Mouse (Mus musculus): ENCODE results near the gene Tssc4. TPM values are rescaled to one million over a fixed set of nuclear protein-coding genes. Genes with fewer than 3 reads are reported as not detected.

Gene Tssc4
- polyA plus RNA-seq, 2 experiments: 26.9 to 38.5 TPM

DNA sequence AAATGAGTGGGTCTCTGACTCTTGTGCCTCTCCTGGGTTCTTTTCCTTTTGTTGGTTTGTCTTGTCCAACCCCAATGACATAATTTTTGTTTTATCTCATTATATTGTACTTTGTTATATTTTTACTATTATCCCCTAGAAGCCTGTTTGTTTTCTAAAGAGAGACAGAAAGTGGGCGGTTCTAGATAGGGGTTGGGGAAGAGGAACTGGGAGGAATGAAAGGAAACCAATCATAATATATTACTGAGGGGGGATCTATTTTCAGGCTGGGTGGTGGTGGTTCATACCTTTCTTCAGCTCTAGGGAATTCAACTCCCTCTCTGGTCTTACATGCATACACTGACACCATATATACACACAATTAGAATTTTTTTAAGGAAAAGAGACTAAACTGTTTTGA lies 44.8 kb upstream of the Tssc4 start:
- no peak overlapping the region for H3K27ac ChIP-seq
- no peak for TF ChIP-seq CTCF (IDR thresholded peaks at IDR 0.05; ENCODE audit: low read depth)
- TF ChIP-seq EP300 (IDR thresholded peaks at IDR 0.05; ENCODE audit: low read depth): no peak
- H3K9me3 ChIP-seq (ENCODE audit: control insufficient read depth, low read length): no peaks in the 10 kb centered on the region
- 44% methylated on average over 1 of the region's 1 CpGs for WGBS (ENCODE audit: insufficient replicate concordance)
- H3K4me3 ChIP-seq (ENCODE audit: insufficient read depth in 1 of 2, low read depth in 2 of 2, low read length in 2 of 2): no peak overlapping the region
- no peak overlapping the region for H3K4me2 ChIP-seq (ENCODE audit: low read depth)
- DNase-seq (ENCODE audit: low read depth in 3 of 3, low spot score in 3 of 3) (no peak), ATAC-seq (ENCODE audit: insufficient read depth) (no peak)
- no peaks in the 10 kb centered on the region for H3K27me3 ChIP-seq (ENCODE audit: control insufficient read depth, insufficient read depth, low read length)
- no peak overlapping the region for H3K9ac ChIP-seq (replicated peaks)
- no peaks in the 10 kb centered on the region for H3K36me3 ChIP-seq (replicated peaks; ENCODE audit: control insufficient read depth, insufficient read depth, low read depth)
- H3K4me1 ChIP-seq (replicated peaks; ENCODE audit: control insufficient read depth in 2 of 2, insufficient read depth in 2 of 2, low read length in 1 of 2): no peaks in the 10 kb centered on the region; a peak in 1 of 4 replicates

DNA sequence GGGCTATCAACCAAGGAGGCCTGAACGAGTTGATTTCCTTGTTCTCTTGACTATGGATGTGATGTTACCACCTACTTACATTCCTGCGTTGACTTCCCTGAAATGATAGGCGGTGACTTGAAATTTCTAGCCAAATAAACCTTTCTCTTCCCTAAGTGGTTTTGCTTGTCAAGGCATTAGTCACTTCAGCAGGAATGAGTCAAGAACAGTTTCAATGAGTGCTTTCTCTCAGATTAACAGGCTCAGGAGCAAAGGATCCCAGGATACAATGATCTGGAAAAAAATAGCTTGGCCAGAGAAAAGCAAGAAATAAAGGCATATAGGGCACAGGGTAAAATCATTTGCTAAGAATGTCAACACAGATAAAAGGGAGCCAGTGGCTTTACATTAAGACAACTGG lies 43.6 kb upstream of the Tssc4 start:
- DNase-seq (ENCODE audit: low read depth in 3 of 3, low spot score in 3 of 3) (no peak), ATAC-seq (ENCODE audit: insufficient read depth) (no peak)
- no peaks in the 10 kb centered on the region for H3K36me3 ChIP-seq (replicated peaks; ENCODE audit: control insufficient read depth, insufficient read depth, low read depth)
- 66% methylated on average over 3 of the region's 3 CpGs for WGBS (ENCODE audit: insufficient replicate concordance)
- H3K27me3 ChIP-seq (ENCODE audit: control insufficient read depth, insufficient read depth, low read length): no peaks in the 10 kb centered on the region
- H3K9me3 ChIP-seq (ENCODE audit: control insufficient read depth, low read length): no peaks in the 10 kb centered on the region
- no peak overlapping the region for H3K9ac ChIP-seq (replicated peaks)
- no peak overlapping the region for H3K27ac ChIP-seq
- no peak for TF ChIP-seq EP300 (IDR thresholded peaks at IDR 0.05; ENCODE audit: low read depth)
- no peak for TF ChIP-seq CTCF (IDR thresholded peaks at IDR 0.05; ENCODE audit: low read depth)
- H3K4me3 ChIP-seq (ENCODE audit: insufficient read depth in 1 of 2, low read depth in 2 of 2, low read length in 2 of 2): no peak overlapping the region
- H3K4me1 ChIP-seq (replicated peaks; ENCODE audit: control insufficient read depth in 2 of 2, insufficient read depth in 2 of 2, low read length in 1 of 2): no peaks in the 10 kb centered on the region; a peak in 1 of 4 replicates
- H3K4me2 ChIP-seq (ENCODE audit: low read depth): no peak overlapping the region

DNA sequence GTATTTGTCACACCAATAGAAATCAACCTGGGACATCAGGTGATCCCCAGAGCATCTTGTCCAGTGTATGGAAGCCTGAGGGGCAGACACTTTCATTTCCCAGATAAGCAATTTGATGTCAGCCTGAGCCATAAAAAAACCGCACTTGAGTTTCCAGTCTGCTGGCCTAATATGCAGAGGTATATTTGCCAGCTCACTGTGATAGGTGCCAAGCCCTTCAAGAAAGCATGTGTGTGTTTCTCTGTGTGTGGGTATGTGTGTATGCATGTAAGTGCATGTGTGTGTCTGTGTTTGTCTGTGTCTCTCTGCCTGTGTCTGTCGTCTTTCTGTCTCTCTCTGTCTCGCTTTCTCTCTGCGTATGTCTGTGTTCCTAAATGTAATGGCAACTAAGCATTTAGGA lies 41.9 kb upstream of the Tssc4 start:
- H3K9ac ChIP-seq (replicated peaks): no peak overlapping the region
- H3K4me3 ChIP-seq (ENCODE audit: insufficient read depth in 1 of 2, low read depth in 2 of 2, low read length in 2 of 2): no peak overlapping the region
- H3K27ac ChIP-seq: no peak overlapping the region
- no peak overlapping the region for H3K4me2 ChIP-seq (ENCODE audit: low read depth)
- H3K4me1 ChIP-seq (replicated peaks; ENCODE audit: control insufficient read depth in 2 of 2, insufficient read depth in 2 of 2, low read length in 1 of 2): no peaks in the 10 kb centered on the region
- no peaks in the 10 kb centered on the region for H3K27me3 ChIP-seq (ENCODE audit: control insufficient read depth, insufficient read depth, low read length)
- H3K36me3 ChIP-seq (replicated peaks; ENCODE audit: control insufficient read depth, insufficient read depth, low read depth): no peaks in the 10 kb centered on the region
- no peak for DNase-seq (ENCODE audit: low read depth in 3 of 3, low spot score in 3 of 3)
- 87% methylated on average over 4 of the region's 4 CpGs for WGBS (ENCODE audit: insufficient replicate concordance)
- TF ChIP-seq CTCF (IDR thresholded peaks at IDR 0.05; ENCODE audit: low read depth) (no peak), EP300 (IDR thresholded peaks at IDR 0.05; ENCODE audit: low read depth) (no peak)
- no peaks in the 10 kb centered on the region for H3K9me3 ChIP-seq (ENCODE audit: control insufficient read depth, low read length)
- no peak for ATAC-seq (ENCODE audit: insufficient read depth)

DNA sequence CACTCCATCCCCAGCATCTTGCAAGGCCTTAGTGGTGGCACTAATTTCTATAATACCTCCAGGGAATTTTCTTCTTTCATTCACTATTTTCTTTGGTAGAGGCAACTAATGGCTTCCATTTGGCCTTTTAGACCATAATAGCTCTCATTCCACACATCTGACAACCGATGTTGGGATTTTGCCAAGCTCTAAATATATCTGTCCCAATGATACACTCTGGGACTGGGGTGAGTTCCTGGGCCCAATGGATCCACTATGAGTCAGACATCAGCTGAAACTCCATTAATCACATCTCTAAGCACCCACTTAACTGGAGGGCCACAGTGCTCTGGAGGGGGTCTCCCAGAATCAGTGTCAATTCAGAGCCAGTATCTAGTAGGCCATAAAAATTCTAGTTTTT lies 37.2 kb upstream of the Tssc4 start:
- Histone ChIP-seq H3K9me3 (ENCODE audit: control insufficient read depth, low read length) (no peaks in the 10 kb centered on the region), H3K4me2 (ENCODE audit: low read depth) (no peak overlapping the region), H3K27ac (no peak overlapping the region), H3K4me3 (ENCODE audit: insufficient read depth in 1 of 2, low read depth in 2 of 2, low read length in 2 of 2) (no peak overlapping the region), H3K36me3 (replicated peaks; ENCODE audit: control insufficient read depth, insufficient read depth, low read depth) (no peaks in the 10 kb centered on the region), H3K9ac (replicated peaks) (no peak overlapping the region), H3K4me1 (replicated peaks; ENCODE audit: control insufficient read depth in 2 of 2, insufficient read depth in 2 of 2, low read length in 1 of 2) (no peaks in the 10 kb centered on the region), H3K27me3 (ENCODE audit: control insufficient read depth, insufficient read depth, low read length) (no peaks in the 10 kb centered on the region)
- DNase-seq (ENCODE audit: low read depth in 3 of 3, low spot score in 3 of 3) (no peak), ATAC-seq (ENCODE audit: insufficient read depth) (no peak)
- WGBS (ENCODE audit: insufficient replicate concordance): 73% methylated on average over 1 of the region's 1 CpGs
- TF ChIP-seq EP300 (IDR thresholded peaks at IDR 0.05; ENCODE audit: low read depth): no peak

DNA sequence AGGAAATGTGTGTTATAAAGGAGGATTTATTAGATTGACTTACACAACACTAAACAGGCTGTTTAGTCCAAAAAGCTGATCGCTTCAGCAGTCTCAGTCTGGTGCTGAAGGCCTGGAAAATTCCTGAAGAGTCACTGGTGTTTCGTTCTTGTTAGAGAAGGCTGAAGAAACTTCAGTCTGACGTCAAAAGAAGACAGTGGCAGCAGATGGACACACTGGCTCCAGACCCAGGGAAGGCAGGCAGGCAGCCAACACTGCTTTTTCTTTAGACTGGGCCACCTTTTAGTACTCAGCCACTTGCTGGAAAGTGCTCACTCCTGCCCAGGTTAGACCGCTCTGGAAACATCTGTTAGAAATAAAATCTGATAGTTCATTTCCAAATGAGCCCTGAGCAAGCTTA lies 35.5 kb upstream of the Tssc4 start:
- no peaks in the 10 kb centered on the region for H3K36me3 ChIP-seq (replicated peaks; ENCODE audit: control insufficient read depth, insufficient read depth, low read depth)
- no peak overlapping the region for H3K4me3 ChIP-seq (ENCODE audit: insufficient read depth in 1 of 2, low read depth in 2 of 2, low read length in 2 of 2)
- no peak overlapping the region for H3K4me2 ChIP-seq (ENCODE audit: low read depth)
- 66% methylated on average over 4 of the region's 4 CpGs for WGBS (ENCODE audit: insufficient replicate concordance)
- no peak overlapping the region for H3K27ac ChIP-seq
- no peak overlapping the region for H3K9ac ChIP-seq (replicated peaks)
- DNase-seq (ENCODE audit: low read depth in 3 of 3, low spot score in 3 of 3): no peak
- H3K27me3 ChIP-seq (ENCODE audit: control insufficient read depth, insufficient read depth, low read length): no peaks in the 10 kb centered on the region
- peaks cover 0 to 4% of the 10 kb centered on the region in 2 experiments; a peak in 1 of 4 replicates for H3K4me1 ChIP-seq (replicated peaks; ENCODE audit: control insufficient read depth in 2 of 2, insufficient read depth in 2 of 2, low read length in 1 of 2)
- no peaks in the 10 kb centered on the region for H3K9me3 ChIP-seq (ENCODE audit: control insufficient read depth, low read length)
- no peak for ATAC-seq (ENCODE audit: insufficient read depth)
- TF ChIP-seq CTCF (IDR thresholded peaks at IDR 0.05; ENCODE audit: low read depth) (no peak), EP300 (IDR thresholded peaks at IDR 0.05; ENCODE audit: low read depth) (no peak)
